Mouse (Mus musculus) heart, postnatal 4 days (tissue): ENCODE data around the gene Grin2b. TPM values are rescaled to one million over a fixed set of nuclear protein-coding genes. Genes with fewer than 3 reads are reported as not detected.

ENCODE experiments used
- DNase-seq: peaks from one replicate; pipeline ENCODE4 v3.0.0; 2021
- total RNA-seq, 2 experiments: library from RNA; stranded (reverse); gene quantifications; 2 replicates each; pipeline ENCODE4 v1.2.3; 2021

Grin2b gene
- total RNA-seq, 2 experiments from 2014 or later = 0.05 to 0.17 TPM

- no peak for DNase-seq
These were observed 77.0 kb downstream of the Grin2b start for GRCm38 (mm10) chr6:136096269-136096668.

GRCm38 (mm10) chr6:136079991-136080734, 93.1 kb downstream of the Grin2b start:
- DNase-seq = no peak

GRCm38 (mm10) chr6:136072326-136073054, 100.8 kb downstream of the Grin2b start:
- DNase-seq = no peak

- no peak for DNase-seq
These were observed 103.2 kb downstream of the Grin2b start for GRCm38 (mm10) chr6:136070101-136070500.

GRCm38 (mm10) chr6:136053346-136053745, 120.0 kb downstream of the Grin2b start:
- DNase-seq = no peak

GRCm38 (mm10) chr6:136050346-136050745, 123.0 kb downstream of the Grin2b start:
- no peak for DNase-seq

GRCm38 (mm10) chr6:136048084-136048483, 125.2 kb downstream of the Grin2b start:
- no peak for DNase-seq

GRCm38 (mm10) chr6:136046091-136046490, 127.2 kb downstream of the Grin2b start:
- DNase-seq = no peak

GRCm38 (mm10) chr6:136044461-136044860, 128.8 kb downstream of the Grin2b start:
- no peak for DNase-seq

GRCm38 (mm10) chr6:136042375-136042774, 130.9 kb downstream of the Grin2b start:
- no peak for DNase-seq

GRCm38 (mm10) chr6:136041821-136042220, 131.5 kb downstream of the Grin2b start:
- no peak for DNase-seq

- no peak for DNase-seq
These were observed 132.4 kb downstream of the Grin2b start for GRCm38 (mm10) chr6:136040931-136041330.

GRCm38 (mm10) chr6:136029235-136029939, 143.9 kb downstream of the Grin2b start:
- DNase-seq = no peak

GRCm38 (mm10) chr6:136026936-136027335, 146.4 kb downstream of the Grin2b start:
- no peak for DNase-seq

GRCm38 (mm10) chr6:136025801-136026200, 147.5 kb downstream of the Grin2b start:
- DNase-seq = no peak

GRCm38 (mm10) chr6:136020460-136020859, 152.9 kb downstream of the Grin2b start:
- DNase-seq = no peak

GRCm38 (mm10) chr6:136018962-136019361, 154.3 kb downstream of the Grin2b start:
- DNase-seq = no peak

- DNase-seq = no peak
These were observed 159.5 kb downstream of the Grin2b start for GRCm38 (mm10) chr6:136013556-136014380.

- no peak for DNase-seq
These were observed 161.8 kb downstream of the Grin2b start for GRCm38 (mm10) chr6:136011533-136011932.

- DNase-seq = no peak
These were observed 162.3 kb downstream of the Grin2b start for GRCm38 (mm10) chr6:136011038-136011311.

GRCm38 (mm10) chr6:136010290-136011037, 162.8 kb downstream of the Grin2b start:
- peak; percentile 34 for DNase-seq

GRCm38 (mm10) chr6:136008120-136008519, 165.2 kb downstream of the Grin2b start:
- no peak for DNase-seq
